Mouse (Mus musculus): Measurements from ENCODE around the gene Tars. TPM values are rescaled to one million over a fixed set of nuclear protein-coding genes. Genes with fewer than 3 reads are reported as not detected.

The Tars gene
- 10 to 100 TPM; 33.0 TPM for total RNA-seq (2021)

GRCm38 (mm10) chr15:11399356-11400067, at the start of gene Tars:
TSS of gene Tars (minus strand) at chr15:11399665.
- DNase-seq: peak; percentile 97

- no peak for DNase-seq
Measured at GRCm38 (mm10) chr15:11437361-11437760, 37.9 kb upstream of the Tars start.

GRCm38 (mm10) chr15:11436709-11437280, 37.3 kb upstream of the Tars start:
- peak; percentile 4 for DNase-seq

- DNase-seq: no peak
Measured at GRCm38 (mm10) chr15:11426899-11427298, 27.4 kb upstream of the Tars start.

- no peak for DNase-seq
Measured at GRCm38 (mm10) chr15:11413484-11413883, 14.0 kb upstream of the Tars start.

- DNase-seq: no peak
Measured at GRCm38 (mm10) chr15:11412542-11412941, 13.1 kb upstream of the Tars start.

GRCm38 (mm10) chr15:11411846-11412245, 12.4 kb upstream of the Tars start:
- DNase-seq: no peak

- peak; percentile 40 for DNase-seq
Measured at GRCm38 (mm10) chr15:11408155-11408826, 8.8 kb upstream of the Tars start.

- DNase-seq: peak; percentile 68
Measured at GRCm38 (mm10) chr15:11407381-11407780, 7.9 kb upstream of the Tars start.

- DNase-seq: peak; percentile 20
Measured at GRCm38 (mm10) chr15:11406769-11407168, 7.3 kb upstream of the Tars start.

- DNase-seq: no peak
Measured at GRCm38 (mm10) chr15:11398676-11399350, 652 bp downstream of the Tars start.

GRCm38 (mm10) chr15:11396421-11396820, 3.0 kb downstream of the Tars start:
- no peak for DNase-seq

GRCm38 (mm10) chr15:11392903-11393302, 6.6 kb downstream of the Tars start:
- DNase-seq: no peak

GRCm38 (mm10) chr15:11383796-11384195, 15.7 kb downstream of the Tars start:
- no peak for DNase-seq

GRCm38 (mm10) chr15:11382585-11382984, 16.9 kb downstream of the Tars start:
- no peak for DNase-seq

GRCm38 (mm10) chr15:11380616-11381015, 18.8 kb downstream of the Tars start:
- DNase-seq: no peak

- DNase-seq: peak; percentile 12
Measured at GRCm38 (mm10) chr15:11380087-11380530, 19.4 kb downstream of the Tars start.

- no peak for DNase-seq
Measured at GRCm38 (mm10) chr15:11379431-11380086, 19.9 kb downstream of the Tars start.

GRCm38 (mm10) chr15:11370477-11371085, 28.9 kb downstream of the Tars start:
- no peak for DNase-seq

GRCm38 (mm10) chr15:11369572-11369971, 29.9 kb downstream of the Tars start:
- DNase-seq: no peak

- peak; percentile 15 for DNase-seq
Measured at GRCm38 (mm10) chr15:11364795-11365194, 34.7 kb downstream of the Tars start.

- no peak for DNase-seq
Measured at GRCm38 (mm10) chr15:11364112-11364511, 35.4 kb downstream of the Tars start.

Data from heart, postnatal 4 days (tissue).